Mouse (Mus musculus) CH12.LX (cell line): ENCODE data around the gene Kifc5b. TPM values are rescaled to one million over a fixed set of nuclear protein-coding genes. Genes with fewer than 3 reads are reported as not detected.

Source experiments
- DNase-seq: peaks from one replicate; pipeline ENCODE4 v3.0.0-alpha.2; 2013; ENCODE audit errors: extremely low read depth
- H3K27ac ChIP-seq: 2 replicates; pipeline ENCODE4 v1.5.1; 2012; ENCODE audit warnings: low read depth, mild to moderate bottlenecking, control low read depth, moderate library complexity; ENCODE audit not compliant: insufficient read depth
- H3K27me3 ChIP-seq: replicated peaks from 2 replicates; pipeline ENCODE3; 2012; ENCODE audit warnings: inconsistent platforms
- H3K36me3 ChIP-seq, 2 experiments: replicated peaks in 1 of 2; 2 replicates each; pipeline versions ENCODE3 to v1.6.1; 2012; ENCODE audit warnings: inconsistent platforms in 1 of 2, low read length in 1 of 2, mild to moderate bottlenecking in 1 of 2, mixed read lengths in 1 of 2, moderate library complexity in 1 of 2; ENCODE audit not compliant: control insufficient read depth in 1 of 2, insufficient read depth in 1 of 2
- H3K4me1 ChIP-seq, 2 experiments: 2 replicates each; pipeline ENCODE4 v1.6.1; 2012; ENCODE audit warnings: inconsistent platforms in 1 of 2, moderate library complexity in 1 of 2; ENCODE audit not compliant: insufficient read depth in 2 of 2, control insufficient read depth in 1 of 2
- H3K4me2 ChIP-seq: 2 replicates; pipeline ENCODE4 v1.6.1; 2012; ENCODE audit warnings: low read depth, mild to moderate bottlenecking, control low read depth; ENCODE audit not compliant: poor library complexity, insufficient read depth, severe bottlenecking
- H3K4me3 ChIP-seq, 3 experiments: fragments of 150-350 bp in 1 of 3; sonication (generic) in 1 of 3; replicated peaks in 1 of 3; 2 replicates each; pipeline versions ENCODE3 to v1.5.1; 2011 to 2012; ENCODE audit warnings: low read depth in 2 of 3, low read length in 2 of 3, mild to moderate bottlenecking in 2 of 3, moderate library complexity in 2 of 3, control low read depth in 1 of 3, improper control_type of control experiment in 1 of 3, inconsistent platforms in 1 of 3, mixed read lengths in 1 of 3; ENCODE audit not compliant: poor library complexity in 1 of 3
- H3K79me2 ChIP-seq: replicated peaks from 2 replicates; pipeline ENCODE4 v1.6.1; 2012; ENCODE audit warnings: mild to moderate bottlenecking, moderate library complexity; ENCODE audit not compliant: control insufficient read depth, poor library complexity, insufficient read depth, severe bottlenecking; ENCODE audit errors: extremely low read depth
- H3K9ac ChIP-seq: 2 replicates; pipeline ENCODE4 v1.6.1; 2012; ENCODE audit warnings: low read depth, mild to moderate bottlenecking, control low read depth, moderate library complexity; ENCODE audit not compliant: insufficient read depth
- H3K9me3 ChIP-seq: replicated peaks from 2 replicates; pipeline ENCODE3; 2012; ENCODE audit warnings: low read length, inconsistent platforms, mixed read lengths
- CHD1 ChIP-seq: IDR thresholded peaks from 2 replicates; pipeline ENCODE4 v1.6.1; 2012; ENCODE audit warnings: low read depth, low read length, improper control_type of control experiment, inconsistent platforms
- HCFC1 ChIP-seq: IDR thresholded peaks from 2 replicates; pipeline ENCODE4 v1.6.1; 2012; ENCODE audit warnings: low read depth, mild to moderate bottlenecking, inconsistent platforms, low read length, improper control_type of control experiment
- IRF4 ChIP-seq: IDR thresholded peaks from 2 replicates; pipeline ENCODE4 v1.6.1; 2014; ENCODE audit warnings: low read depth, mild to moderate bottlenecking, inconsistent platforms, low read length, improper control_type of control experiment
- JUND ChIP-seq: conservative IDR thresholded peaks from 2 replicates; pipeline ENCODE4 v1.6.1; 2011; ENCODE audit warnings: low read depth, low read length, improper control_type of control experiment
- KAT2A ChIP-seq: IDR thresholded peaks from 2 replicates; pipeline ENCODE4 v1.6.1; 2012; ENCODE audit warnings: low read length, improper control_type of control experiment, inconsistent platforms; ENCODE audit not compliant: insufficient replicate concordance
- MAZ ChIP-seq: IDR thresholded peaks from 2 replicates; pipeline ENCODE4 v1.6.1; 2012; ENCODE audit warnings: low read depth, mild to moderate bottlenecking, inconsistent platforms, low read length, improper control_type of control experiment, moderate library complexity
- MEF2A ChIP-seq: IDR thresholded peaks from 2 replicates; pipeline ENCODE4 v1.6.1; 2014; ENCODE audit warnings: low read depth, mild to moderate bottlenecking, inconsistent platforms, low read length, improper control_type of control experiment, borderline replicate concordance
- MYC ChIP-seq: IDR thresholded peaks from 2 replicates; pipeline ENCODE4 v1.6.1; 2011; ENCODE audit warnings: low read depth, mild to moderate bottlenecking, improper control_type of control experiment, low read length
- NRF1 ChIP-seq: IDR thresholded peaks from 2 replicates; pipeline ENCODE4 v1.6.1; 2014; ENCODE audit warnings: low read depth, mild to moderate bottlenecking, inconsistent platforms, low read length, improper control_type of control experiment, moderate library complexity
- PAX5 ChIP-seq: IDR thresholded peaks from 2 replicates; pipeline ENCODE4 v1.6.1; 2012; ENCODE audit warnings: low read length, inconsistent platforms, mixed read lengths
- POLR2AphosphoS2 ChIP-seq: IDR thresholded peaks from 2 replicates; pipeline ENCODE4 v1.6.1; 2011; ENCODE audit warnings: low read depth, low read length, improper control_type of control experiment
- SIN3A ChIP-seq: IDR thresholded peaks from 2 replicates; pipeline ENCODE4 v1.6.1; 2012; ENCODE audit warnings: low read length, improper control_type of control experiment, inconsistent platforms
- TBP ChIP-seq: conservative IDR thresholded peaks from 2 replicates; pipeline ENCODE4 v1.6.1; 2011; ENCODE audit warnings: low read depth, low read length, improper control_type of control experiment
- ZKSCAN1 ChIP-seq: IDR thresholded peaks from 2 replicates; pipeline ENCODE4 v1.6.1; 2012; ENCODE audit warnings: low read depth, inconsistent platforms, low read length, improper control_type of control experiment, borderline replicate concordance
- dilution Hi-C: fragments of 300-500 bp; cut with MboI; formaldehyde crosslinking; loops from 2 replicates; pipeline ENCODE4 v1.14.3; 2020; ENCODE audit warnings: low sequenced_read_pairs; ENCODE audit not compliant: extremely low pct_unique_long_range_greater_than_20kb, extremely low pct_ligation_motif_present
- in situ Hi-C: fragments of 300-500 bp; cut with MboI; formaldehyde crosslinking; loops from 3 replicates; pipeline ENCODE4 v1.14.3; 2019; ENCODE audit warnings: low sequenced_read_pairs, low pct_ligation_motif_present, low pct_unique_long_range_greater_than_20kb, mixed read lengths
- polyA plus RNA-seq: library from polyadenylated mRNA; unstranded; fragments of >175 nt; gene quantifications from 2 replicates; pipeline ENCODE4 v1.2.1, GENCODE M21; 2012; ENCODE audit warnings: low read depth; ENCODE audit not compliant: insufficient read length
- total RNA-seq, 2 experiments: library from RNA; depleted of rRNA; stranded (reverse); fragments of 300-350 nt in 1 of 2; fragments of >200 nt in 1 of 2; gene quantifications; 2 replicates each; pipeline ENCODE4 v1.2.3; 2012 to 2014

Kifc5b gene
- total and polyA plus RNA-seq, 3 experiments, result 12.1 to 26.9 (median 22.2) TPM

GRCm38 (mm10) chr17:26933419-26933818, 16.5 kb downstream of the Kifc5b start:
- H3K27ac ChIP-seq, result no peak overlapping the region
- peaks cover 5 to 47% of the 10 kb centered on the region in 2 experiments; a peak in 3 of 4 replicates for H3K4me1 ChIP-seq
- no peak for DNase-seq
- peaks cover 5% of the 10 kb centered on the region for H3K79me2 ChIP-seq
- no peak overlapping the region for H3K9ac ChIP-seq
- dilution Hi-C loops, result no loop called here
- peak overlapping the region; percentile 49 to 58 (median 55) for H3K4me3 ChIP-seq
- no peaks in the 10 kb centered on the region for H3K9me3 ChIP-seq
- no peaks in the 10 kb centered on the region for H3K27me3 ChIP-seq
- peaks cover 52 to 71% of the 10 kb centered on the region in 2 experiments for H3K36me3 ChIP-seq
- TF ChIP-seq PAX5, result no peak
- TF ChIP-seq ZKSCAN1, result no peak
- no peak for TF ChIP-seq KAT2A
- peak overlapping the region; percentile 47 for H3K4me2 ChIP-seq
- in situ Hi-C loops, result no loop called here

DNA sequence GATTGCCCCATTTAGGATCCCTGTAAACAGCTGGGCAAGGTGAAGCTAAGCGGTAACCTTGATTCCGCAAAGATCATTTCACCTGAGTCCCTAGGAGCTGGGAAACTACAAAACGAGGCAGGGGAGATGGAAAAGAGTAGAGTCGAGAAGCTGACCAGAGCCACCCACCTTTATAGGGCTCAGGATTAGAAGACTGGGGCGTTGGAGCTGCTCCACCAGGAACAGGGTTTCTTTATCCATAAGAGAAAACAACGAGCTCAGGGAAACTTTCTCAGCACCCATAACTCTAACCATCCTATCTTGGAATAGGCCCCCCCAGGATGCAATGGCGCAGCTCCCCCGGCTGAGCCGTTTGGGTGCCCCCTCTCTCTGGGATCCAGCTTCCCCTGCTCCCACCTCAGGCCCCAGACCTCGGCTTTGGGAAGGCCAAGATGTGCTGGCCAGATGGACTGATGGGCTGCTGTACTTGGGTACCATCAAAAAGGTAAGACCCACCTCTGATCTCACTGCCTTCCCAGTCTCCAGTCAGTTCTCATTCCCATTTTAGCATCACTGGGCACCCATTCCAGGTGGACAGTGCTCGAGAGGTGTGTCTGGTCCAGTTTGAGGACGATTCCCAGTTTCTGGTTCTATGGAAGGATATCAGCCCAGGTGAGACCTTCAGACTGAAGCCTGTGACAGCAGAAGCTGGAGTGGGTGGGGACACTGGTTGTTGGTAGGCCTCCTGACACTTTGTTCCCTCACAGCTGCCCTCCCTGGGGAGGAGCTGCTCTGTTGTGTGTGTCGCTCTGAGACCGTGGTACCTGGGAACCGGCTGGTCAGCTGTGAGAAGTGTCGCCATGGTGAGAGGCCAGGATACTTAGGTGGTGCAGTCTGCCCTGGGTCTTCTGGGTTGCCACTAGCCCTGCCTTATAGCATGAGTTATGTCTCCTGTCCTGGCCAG, 17.3 kb downstream of the Kifc5b start:
- in situ Hi-C loops, result no loop called here
- H3K4me2 ChIP-seq, result no peak overlapping the region
- H3K9me3 ChIP-seq, result no peaks in the 10 kb centered on the region
- peaks cover 5 to 47% of the 10 kb centered on the region in 2 experiments; a peak in 3 of 4 replicates for H3K4me1 ChIP-seq
- H3K27me3 ChIP-seq, result no peaks in the 10 kb centered on the region
- TF ChIP-seq TBP, result no peak
- no peak for TF ChIP-seq MAZ
- no peak for TF ChIP-seq HCFC1
- no peak for TF ChIP-seq POLR2AphosphoS2
- no peak for TF ChIP-seq JUND
- no peak for TF ChIP-seq NRF1
- no peak for TF ChIP-seq IRF4
- no peak for TF ChIP-seq SIN3A
- TF ChIP-seq MEF2A, result no peak
- TF ChIP-seq CHD1, result no peak
- TF ChIP-seq PAX5, result no peak
- no peak for TF ChIP-seq ZKSCAN1
- no peak for TF ChIP-seq MYC
- DNase-seq, result no peak
- peaks cover 46 to 65% of the 10 kb centered on the region in 2 experiments for H3K36me3 ChIP-seq
- no peak overlapping the region for H3K4me3 ChIP-seq
- no peak overlapping the region for H3K27ac ChIP-seq
- peaks cover 6% of the 10 kb centered on the region for H3K79me2 ChIP-seq
- no peak overlapping the region for H3K9ac ChIP-seq
- dilution Hi-C loops, result no loop called here
